41 mouse cellular contexts compared by ENCODE assay signal in the genomic region with DNA sequence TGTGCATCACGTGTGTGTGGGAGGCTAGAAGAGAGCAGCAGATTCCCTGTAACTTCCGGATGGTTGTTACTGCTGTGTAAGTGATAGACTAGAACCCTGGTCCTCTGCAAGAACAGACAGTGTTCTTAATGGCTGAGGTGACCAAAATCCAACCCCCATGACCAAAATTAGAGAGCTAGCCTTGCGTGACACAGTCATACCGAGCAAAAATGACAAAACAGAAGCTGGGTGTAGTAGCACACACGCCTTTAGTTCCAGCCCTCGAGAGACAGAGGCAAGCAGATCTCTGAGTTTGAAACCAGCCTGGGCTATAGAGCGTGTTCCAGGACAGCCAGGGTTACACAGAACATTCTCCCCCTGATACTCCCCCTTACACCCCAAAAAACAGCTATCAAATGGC. TPM values are rescaled to one million over a fixed set of nuclear protein-coding genes. Genes with fewer than 3 reads are reported as not detected.
"Had no signal": no experiment of that assay in that cellular context is flagged by ENCODE, and none has a peak within 500 bp of the region (broad histone marks: within the 10 kb centered on the region; RNA-seq: fewer than 3 reads in every experiment).

No protein-coding gene starts in this region.

- H3K4me3 ChIP-seq: limb, embryonic 10.5 days; limb, embryonic 12.5 days; limb, embryonic 13.5 days; limb, embryonic 15.5 days; liver, embryonic 12.5 days; liver, embryonic 13.5 days; liver, embryonic 15.5 days; lung, embryonic 15.5 days; megakaryocyte, embryonic 14.5 days; midbrain, embryonic 10.5 days; midbrain, embryonic 12.5 days; midbrain, embryonic 13.5 days; midbrain, embryonic 15.5 days; myocyte; neural tube, embryonic 12.5 days had no signal

- H3K9ac ChIP-seq: limb, embryonic 12.5 days; limb, embryonic 13.5 days; limb, embryonic 15.5 days; liver, embryonic 12.5 days; liver, embryonic 13.5 days; liver, embryonic 14.5 days; liver, embryonic 15.5 days; liver, postnatal 0 days; lung, embryonic 14.5 days; lung, embryonic 15.5 days; midbrain, embryonic 12.5 days; midbrain, embryonic 13.5 days; midbrain, embryonic 15.5 days; neural tube, embryonic 12.5 days had no signal

- H3K27ac ChIP-seq: limb, embryonic 10.5 days; limb, embryonic 12.5 days; limb, embryonic 13.5 days; limb, embryonic 15.5 days; liver, embryonic 12.5 days; liver, embryonic 13.5 days; liver, embryonic 14.5 days; liver, embryonic 15.5 days; lung, embryonic 15.5 days; macrophage; midbrain, embryonic 10.5 days; midbrain, embryonic 12.5 days; midbrain, embryonic 13.5 days; midbrain, embryonic 15.5 days; neural tube, embryonic 12.5 days had no signal

- DNase-seq: left cerebral cortex, postnatal 4 days; liver; liver, embryonic 13.5 days; liver, postnatal 0 days; lung, adult 18-20 months; lung, adult 2 months; lung, postnatal 10 days; lung, postnatal 14 days; lung, postnatal 36 days; lung, postnatal 4 days; midbrain, embryonic 14.5 days had no signal

- H3K4me2 ChIP-seq: limb, embryonic 12.5 days; limb, embryonic 13.5 days; limb, embryonic 15.5 days; liver, embryonic 11.5 days; liver, embryonic 12.5 days; liver, embryonic 13.5 days; liver, embryonic 15.5 days; lung, embryonic 14.5 days; lung, embryonic 15.5 days; midbrain, embryonic 11.5 days; midbrain, embryonic 12.5 days; midbrain, embryonic 13.5 days; midbrain, embryonic 15.5 days; neural tube, embryonic 12.5 days had no signal

- H3K27me3 ChIP-seq: lung, embryonic 15.5 days; midbrain, embryonic 15.5 days; neural tube, embryonic 12.5 days had no signal

- H3K9me3 ChIP-seq: limb, embryonic 10.5 days; limb, embryonic 12.5 days; limb, embryonic 13.5 days; limb, embryonic 15.5 days; liver, embryonic 12.5 days; liver, embryonic 13.5 days; liver, embryonic 15.5 days; lung, embryonic 15.5 days; midbrain, embryonic 10.5 days; midbrain, embryonic 12.5 days; midbrain, embryonic 13.5 days; midbrain, embryonic 15.5 days; neural tube, embryonic 12.5 days had no signal

- H3K36me3 ChIP-seq: limb, embryonic 10.5 days; limb, embryonic 12.5 days; limb, embryonic 13.5 days; limb, embryonic 15.5 days; liver, embryonic 12.5 days; liver, embryonic 13.5 days; liver, embryonic 15.5 days; lung, embryonic 15.5 days; midbrain, embryonic 10.5 days; midbrain, embryonic 12.5 days; midbrain, embryonic 13.5 days; midbrain, embryonic 15.5 days; neural tube, embryonic 12.5 days had no signal

- H3K4me1 ChIP-seq: liver, embryonic 13.5 days; liver, embryonic 15.5 days had no signal

RNA-seq across cellular contexts. Expression of a gene that starts 9.8 kb away (rescaled TPM):
- total RNA-seq: left cerebral cortex, postnatal 10 days; left cerebral cortex, postnatal 14 days; left cerebral cortex, postnatal 25 days; left cerebral cortex, postnatal 36 days; left cerebral cortex, postnatal 4 days; liver, adult 2 months; megakaryocyte progenitor cell, adult 5-6 weeks; megakaryocyte-erythroid progenitor cell, adult 5-6 weeks; monocyte, adult 5-6 weeks had no signal
- polyA plus RNA-seq: liver, adult 2 months; liver, embryonic 16.5 days; liver, postnatal 0 days; macrophage; midbrain, postnatal 0 days had no signal

RNA-seq across cellular contexts. Expression of a gene that starts 33.5 kb away (rescaled TPM):
- total RNA-seq: megakaryocyte progenitor cell, adult 5-6 weeks had no signal

RNA-seq across cellular contexts. Expression of a gene that starts 36.0 kb away (rescaled TPM):
- total RNA-seq: left cerebral cortex, postnatal 10 days; left cerebral cortex, postnatal 14 days; left cerebral cortex, postnatal 25 days; left cerebral cortex, postnatal 36 days; liver, adult 2 months; megakaryocyte progenitor cell, adult 5-6 weeks; megakaryocyte, adult 5-6 weeks; megakaryocyte-erythroid progenitor cell, adult 5-6 weeks; monocyte, adult 5-6 weeks had no signal
- polyA plus RNA-seq: macrophage; midbrain, embryonic 11.5 days; midbrain, embryonic 12.5 days; midbrain, embryonic 13.5 days; midbrain, embryonic 15.5 days had no signal
